Mouse (Mus musculus): ENCODE measurements around the gene Tmem163. TPM values are rescaled to one million over a fixed set of nuclear protein-coding genes. Genes with fewer than 3 reads are reported as not detected.

Tmem163 gene
- total RNA-seq, 2 experiments from 2014 or later = 0.90 TPM; not detected in 1

DNA sequence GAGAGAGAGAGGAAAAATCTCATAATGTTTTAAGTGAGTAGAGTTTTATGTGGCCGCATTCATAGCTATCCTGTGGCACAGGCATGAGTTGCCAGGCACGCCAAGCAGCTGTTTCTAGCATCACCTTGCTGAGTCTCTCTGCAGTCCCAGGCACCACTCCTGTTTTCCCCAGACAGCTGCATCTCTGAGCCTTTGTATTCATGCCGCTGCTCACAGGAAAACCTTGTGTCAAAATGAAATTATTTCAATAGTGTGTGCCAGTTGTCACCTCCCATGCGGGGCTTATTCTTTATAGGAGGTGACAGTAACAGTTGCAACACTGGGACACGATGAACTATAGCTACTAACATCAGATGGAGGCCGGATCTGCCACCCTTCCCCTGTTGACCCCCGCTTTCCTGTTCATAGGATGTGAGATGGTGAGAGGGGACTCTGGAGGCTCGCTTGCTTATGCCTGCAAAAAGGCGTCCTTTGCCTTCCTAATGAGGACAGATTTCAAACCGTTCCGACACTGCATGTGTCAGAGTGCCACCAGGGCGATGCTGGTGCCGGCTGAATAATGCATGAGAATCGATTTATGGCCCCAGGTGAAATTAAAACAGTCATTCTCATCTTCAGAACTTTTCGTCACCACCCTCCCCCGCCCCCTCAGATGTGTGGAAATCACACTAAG is 171.1 kb downstream of the Tmem163 start:
- DNase-seq (ENCODE audit: low spot score in 2 of 2) = no peak

DNA sequence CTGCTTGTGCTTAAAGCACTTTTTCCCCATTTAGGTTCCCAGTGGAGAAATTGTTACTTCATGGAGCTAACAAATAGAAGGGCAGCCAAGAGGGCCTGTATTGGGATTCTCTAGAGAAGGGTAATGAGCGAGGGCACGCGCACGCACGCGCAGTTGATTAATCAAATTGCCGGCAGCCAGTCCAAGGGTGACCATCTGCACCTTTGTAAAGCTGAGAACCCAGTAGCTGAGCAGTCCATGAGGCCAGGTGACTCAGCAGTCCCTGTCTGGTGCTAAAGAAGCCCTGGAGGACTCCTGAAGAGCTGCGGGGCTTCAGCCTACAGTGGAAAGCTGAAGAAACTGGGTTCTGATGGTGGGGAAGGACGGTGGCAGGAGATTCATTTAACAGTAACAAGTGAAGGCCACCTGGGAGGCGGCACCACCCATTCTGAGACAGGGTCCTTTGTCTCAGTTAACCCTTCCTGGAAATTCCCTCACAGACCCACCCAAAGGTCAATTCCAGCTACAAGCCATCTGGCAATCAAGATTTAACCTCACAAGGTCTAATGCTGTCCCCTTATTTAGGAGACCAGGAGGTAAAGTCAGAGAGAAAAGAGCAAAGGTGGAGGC is 172.2 kb downstream of the Tmem163 start:
- no peak for DNase-seq (ENCODE audit: low spot score in 2 of 2)

DNA sequence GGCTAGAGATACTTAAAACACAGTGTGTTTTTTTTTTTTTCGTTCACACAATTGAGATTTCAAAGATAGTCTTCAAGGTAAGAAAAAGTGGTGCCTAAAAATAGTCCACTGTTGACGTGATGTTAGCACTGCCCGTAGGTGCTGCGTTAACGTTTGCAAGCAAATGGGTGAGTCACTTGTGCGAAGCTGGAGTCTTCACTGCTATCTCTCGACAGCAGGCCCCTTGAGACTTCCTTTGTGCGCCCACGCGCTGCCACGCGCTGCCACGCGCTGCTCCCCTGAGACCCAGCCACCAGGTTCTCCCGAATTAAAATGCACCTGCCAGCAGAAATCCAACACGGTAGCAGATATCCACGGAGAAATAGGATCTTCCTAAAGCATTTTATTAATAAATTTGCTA is 178.6 kb downstream of the Tmem163 start:
- DNase-seq (ENCODE audit: low spot score in 2 of 2) = no peak

DNA sequence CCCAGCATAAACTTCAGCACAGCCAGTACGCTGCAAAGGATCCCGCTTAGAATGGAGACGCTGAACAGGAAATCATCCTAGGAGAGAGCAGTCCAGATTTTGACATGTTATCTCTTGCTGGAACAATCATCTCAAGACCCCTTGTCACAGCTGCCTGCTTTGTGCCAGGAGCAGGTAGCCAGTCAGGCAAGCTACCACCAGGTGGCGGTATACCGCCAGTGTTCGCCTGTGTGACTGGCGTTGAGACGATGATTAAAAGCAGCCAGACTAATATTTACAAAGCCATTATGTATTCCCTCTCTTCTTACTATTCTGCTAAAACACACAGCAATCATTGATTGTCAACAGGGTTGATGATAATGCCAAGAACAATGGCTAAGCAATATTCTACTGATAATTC is 179.1 kb downstream of the Tmem163 start:
- peak; percentile 75 to 79 for DNase-seq (ENCODE audit: low spot score in 2 of 2)

DNA sequence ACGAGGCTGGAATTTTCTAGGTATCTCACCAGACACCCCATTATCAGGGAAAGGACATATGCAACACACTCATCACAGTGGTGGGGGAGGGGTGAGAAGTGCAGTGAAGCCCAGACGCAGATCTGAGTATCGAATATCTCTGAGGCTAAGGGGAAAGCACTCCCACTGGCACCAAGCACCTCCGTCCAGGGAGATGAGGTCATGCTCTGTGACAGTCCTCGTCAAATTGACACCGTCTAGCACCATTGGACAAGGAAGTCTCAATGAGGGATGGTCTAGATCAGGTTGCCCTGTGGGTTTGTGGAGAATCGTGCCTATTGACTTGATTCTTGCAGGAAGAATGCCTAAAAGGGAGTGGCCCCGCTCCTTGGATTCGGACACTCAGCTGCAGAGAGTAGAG is 180.6 kb downstream of the Tmem163 start:
- DNase-seq (ENCODE audit: low spot score in 2 of 2) = no peak

DNA sequence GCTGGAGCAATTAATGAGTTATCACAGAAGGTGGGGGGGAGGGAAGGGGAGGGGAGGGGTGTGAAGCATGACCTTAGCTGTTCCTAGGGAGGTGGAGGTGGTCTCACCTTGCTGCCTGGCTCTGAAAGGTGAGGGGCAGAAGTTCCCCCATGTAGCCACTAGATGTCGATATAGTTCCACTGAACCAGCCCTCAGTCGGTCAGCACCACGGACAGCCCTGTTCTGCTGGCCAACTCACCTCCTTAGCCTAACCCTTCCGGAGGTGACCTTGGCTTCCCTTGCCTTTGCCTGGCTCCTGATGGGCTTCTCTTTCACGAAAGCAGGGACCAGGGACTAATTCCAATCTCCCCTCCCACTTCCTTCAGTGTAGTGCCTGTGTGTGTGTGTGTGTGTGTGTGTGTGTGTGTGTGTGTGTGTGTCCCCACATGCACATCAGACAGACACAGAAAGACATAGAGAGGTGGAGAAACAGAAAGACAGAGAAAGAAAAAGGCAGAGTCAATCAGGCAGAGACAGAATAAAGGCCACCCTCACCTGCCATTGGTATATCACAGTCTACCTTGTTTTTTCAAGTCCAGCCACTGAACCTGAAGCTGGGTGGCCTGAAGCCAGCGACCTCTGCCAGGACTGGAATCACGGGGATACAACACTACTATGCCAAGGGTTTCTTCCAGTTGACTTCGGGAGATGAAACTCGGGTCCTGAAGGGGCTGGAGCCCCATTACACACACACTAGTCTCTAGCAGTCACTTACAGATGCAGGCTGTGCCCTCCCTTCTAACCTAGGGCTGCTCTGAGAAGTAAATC is 182.4 kb downstream of the Tmem163 start:
- peak; percentile 40 for DNase-seq (ENCODE audit: low spot score in 2 of 2)

DNA sequence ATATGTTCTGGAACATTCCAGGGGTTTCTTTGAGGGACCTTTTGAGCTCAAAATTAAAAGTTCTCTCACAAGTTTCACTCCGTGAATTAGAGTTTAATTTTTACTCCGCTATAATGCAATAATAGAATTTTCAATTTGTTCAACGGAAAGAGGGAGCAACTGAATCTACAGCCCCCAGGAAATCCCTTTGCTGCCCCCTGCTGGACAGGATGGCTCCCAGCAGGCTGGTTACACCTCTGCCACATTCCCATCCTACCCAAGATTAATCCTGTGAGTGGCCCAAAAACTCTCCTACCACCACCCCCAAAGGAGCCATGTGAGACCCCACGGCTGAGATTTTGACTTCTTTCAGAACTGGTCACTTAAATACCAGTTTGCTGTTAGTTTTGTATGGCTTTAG is 192.2 kb downstream of the Tmem163 start:
- DNase-seq (ENCODE audit: low spot score in 2 of 2) = peak; percentile 33 to 41

DNA sequence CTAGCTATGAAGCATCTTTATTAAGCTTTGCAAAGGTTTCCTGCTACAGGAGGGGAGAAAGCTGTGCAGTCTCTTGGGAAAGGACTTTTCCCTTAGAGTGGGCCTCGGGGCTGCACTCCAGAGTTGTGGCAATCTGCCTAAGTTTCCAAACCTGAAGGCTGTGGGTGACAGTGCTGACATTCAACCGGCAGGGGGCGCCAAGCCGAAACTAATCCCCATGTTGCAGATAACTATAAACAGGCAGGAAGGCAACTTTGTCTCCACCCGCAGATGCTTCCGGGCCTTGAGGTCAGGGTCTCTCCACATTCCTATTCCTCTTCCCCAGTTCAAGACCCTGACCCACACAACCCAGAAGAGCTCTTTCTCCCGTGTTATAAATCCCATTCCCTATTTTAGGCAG is 194.5 kb downstream of the Tmem163 start:
- DNase-seq (ENCODE audit: low spot score in 2 of 2) = peak; percentile 36 to 65

DNA sequence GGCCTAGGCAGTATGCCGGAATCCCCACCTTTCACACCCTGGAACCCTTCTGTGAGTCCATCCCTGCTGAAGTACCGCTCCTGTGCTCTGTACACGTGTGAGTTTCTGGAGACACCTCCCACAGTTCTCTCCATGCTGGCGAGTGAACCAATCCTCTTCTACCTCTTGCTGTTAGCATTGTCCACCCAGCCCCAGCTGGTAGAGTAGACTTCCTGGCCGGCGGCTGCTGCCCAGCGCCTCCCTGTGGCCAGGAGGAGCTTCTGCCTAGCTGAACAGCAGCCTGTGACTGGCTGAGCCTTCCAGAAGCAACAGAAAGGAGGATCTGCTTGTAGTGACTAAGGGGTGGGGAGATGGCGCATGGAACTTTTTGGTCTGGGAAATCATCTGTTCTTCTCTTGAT is 195.2 kb downstream of the Tmem163 start:
- DNase-seq (ENCODE audit: low spot score in 2 of 2) = no peak

DNA sequence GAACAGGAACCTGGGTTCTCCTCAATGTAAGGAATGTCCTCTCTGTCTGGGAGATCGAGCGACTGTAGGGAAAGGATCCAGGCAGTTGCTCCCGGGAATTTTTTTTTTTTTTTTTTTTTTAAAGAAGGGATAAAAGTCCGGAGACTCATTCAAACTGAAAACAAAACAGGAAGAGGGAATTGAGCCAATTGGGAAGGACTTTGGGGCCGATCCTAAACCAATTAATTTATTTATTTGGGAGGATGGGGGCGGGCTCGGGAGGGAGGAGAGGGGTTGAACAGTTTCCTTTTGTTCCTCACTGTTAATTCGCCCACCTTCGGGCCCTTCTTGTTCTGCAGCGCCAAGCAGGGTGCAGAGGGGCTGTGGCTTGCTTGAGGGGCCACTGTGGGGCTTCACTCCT is 196.4 kb downstream of the Tmem163 start:
- no peak for DNase-seq (ENCODE audit: low spot score in 2 of 2)

DNA sequence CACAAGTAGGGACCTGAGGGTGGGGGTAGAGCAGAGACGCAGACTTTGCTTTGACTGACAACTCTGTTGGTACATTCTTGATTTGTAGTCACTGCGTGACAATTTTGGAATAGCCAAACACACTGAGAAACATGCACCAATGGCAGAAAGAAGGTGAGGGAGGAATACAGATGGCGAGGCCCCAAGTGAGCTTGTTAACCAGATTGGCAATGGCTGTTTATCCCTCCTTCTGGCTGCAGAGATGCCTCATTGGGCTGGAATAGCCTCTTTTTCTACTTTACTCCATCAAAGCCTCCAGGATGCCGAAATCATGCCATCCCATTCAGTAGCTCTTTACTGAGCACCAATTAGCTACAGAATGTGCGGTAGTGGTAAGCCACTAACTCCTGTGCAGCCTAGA is 203.6 kb downstream of the Tmem163 start:
- DNase-seq (ENCODE audit: low spot score in 2 of 2) = no peak

DNA sequence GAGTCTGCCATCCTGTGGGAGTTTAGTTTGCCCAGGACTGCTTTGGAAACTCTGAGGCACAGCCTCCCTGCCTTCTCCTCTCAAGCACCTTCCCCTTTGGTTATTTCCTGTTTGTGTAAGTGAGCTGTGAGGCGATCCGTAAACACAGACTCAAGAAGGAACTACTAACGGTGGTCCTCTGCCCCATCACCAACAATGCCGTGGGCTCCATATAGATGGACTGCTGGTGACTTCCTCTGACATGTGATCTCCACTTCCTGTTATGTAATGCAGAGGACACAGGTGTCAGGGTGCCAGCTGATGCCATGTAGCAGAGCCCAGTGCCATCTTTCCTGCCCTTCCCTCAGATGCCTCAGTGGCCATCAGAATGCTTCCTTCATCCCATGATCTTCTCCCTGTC is 209.2 kb downstream of the Tmem163 start:
- no peak for DNase-seq (ENCODE audit: low spot score in 2 of 2)

DNA sequence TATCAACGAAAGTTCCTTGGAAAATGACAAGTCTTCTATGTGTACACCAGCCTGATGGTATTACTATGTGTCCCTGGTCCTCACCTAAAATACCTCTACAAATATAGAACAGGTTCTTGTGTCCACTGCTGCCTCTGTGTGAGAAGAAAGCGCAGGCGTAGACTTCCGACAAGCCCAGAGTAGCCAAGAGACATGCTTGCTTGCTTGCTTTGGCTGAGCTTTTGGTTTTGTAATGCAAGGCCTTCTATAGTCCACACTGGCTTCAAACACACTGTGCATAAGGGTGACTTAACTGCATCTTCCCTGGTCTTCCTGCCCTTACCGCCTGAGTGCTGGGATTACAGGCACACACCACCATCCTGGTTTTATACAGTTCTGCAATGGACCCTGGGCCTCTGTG is 212.1 kb downstream of the Tmem163 start:
- no peak for DNase-seq (ENCODE audit: low spot score in 2 of 2)

DNA sequence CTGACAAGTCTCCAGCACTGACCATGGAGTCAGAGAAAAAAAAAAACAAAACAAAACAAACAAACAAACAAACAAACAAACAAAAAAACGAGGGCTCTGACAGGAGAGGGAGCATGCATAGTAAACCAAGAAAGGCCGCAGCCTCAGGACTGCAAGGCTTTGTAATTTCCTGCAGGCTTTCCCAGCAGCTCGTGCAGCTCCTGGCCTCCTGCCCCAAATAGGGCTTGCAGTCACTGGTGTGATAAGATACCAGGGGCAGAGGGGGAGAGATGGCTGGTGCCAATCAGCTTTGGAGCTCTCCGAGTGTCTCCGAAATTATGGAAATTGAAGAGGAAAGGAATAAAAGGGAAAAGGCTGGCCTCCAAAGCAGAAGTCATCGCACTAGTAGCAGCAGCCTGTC is 214.1 kb downstream of the Tmem163 start:
- DNase-seq (ENCODE audit: low spot score in 2 of 2) = no peak

DNA sequence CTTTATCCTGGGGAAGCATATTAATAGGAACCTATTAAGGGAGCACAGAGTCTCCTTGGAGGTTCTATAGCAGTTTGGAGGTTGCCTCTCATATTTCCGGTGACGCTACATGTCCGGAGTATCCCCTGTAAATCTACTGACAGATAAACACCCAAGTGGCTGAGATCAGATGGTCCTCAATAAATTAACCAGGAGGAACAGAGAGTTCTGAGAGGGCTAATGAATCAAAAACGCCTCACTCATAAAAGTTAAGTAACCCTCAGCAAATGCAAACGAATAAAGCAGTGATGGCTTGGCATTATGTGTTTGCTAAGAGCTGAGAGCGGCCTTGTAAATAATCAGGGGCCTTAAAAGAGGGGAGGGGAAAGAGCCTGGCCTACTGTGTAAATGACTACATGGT is 215.3 kb downstream of the Tmem163 start:
- DNase-seq (ENCODE audit: low spot score in 2 of 2) = no peak

DNA sequence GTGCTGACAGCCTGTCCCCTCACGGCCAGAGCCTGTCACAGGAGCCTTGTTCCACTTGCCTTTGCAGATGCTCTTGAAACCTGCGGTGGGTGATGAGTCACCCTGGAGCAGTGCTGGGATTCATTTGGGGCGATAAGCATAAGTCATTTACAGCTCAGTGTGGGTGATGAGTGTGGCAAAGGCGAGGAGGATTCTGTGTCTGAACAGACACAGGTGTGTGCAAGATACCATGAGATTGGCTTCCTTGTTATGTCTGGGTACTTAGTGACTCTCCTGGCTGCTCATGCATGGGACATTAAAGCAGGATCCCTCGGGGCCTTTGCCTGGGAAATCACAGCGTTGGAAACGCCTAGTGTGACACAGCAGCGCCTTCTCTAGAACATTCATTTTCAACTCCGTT is 218.3 kb downstream of the Tmem163 start:
- no peak for DNase-seq (ENCODE audit: low spot score in 2 of 2)

DNA sequence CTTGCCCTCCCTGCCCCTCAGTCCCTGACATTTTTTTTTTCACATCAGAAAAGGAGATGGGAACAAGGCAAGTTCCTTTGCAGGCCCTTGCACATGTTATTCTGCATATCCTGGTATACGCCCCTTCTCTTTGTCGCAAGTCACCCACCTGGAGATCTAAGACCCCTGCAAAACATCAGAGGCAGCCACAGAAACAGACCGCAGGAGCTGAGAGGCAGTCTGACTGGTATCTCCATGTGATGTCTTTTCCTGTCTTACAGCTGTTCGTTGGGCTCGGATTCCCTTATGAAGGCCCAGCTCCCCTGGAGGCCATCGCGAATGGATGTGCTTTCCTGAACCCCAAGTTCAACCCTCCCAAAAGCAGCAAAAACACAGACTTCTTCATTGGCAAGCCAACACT is 219.8 kb downstream of the Tmem163 start:
- no peak for DNase-seq (ENCODE audit: low spot score in 2 of 2)

DNA sequence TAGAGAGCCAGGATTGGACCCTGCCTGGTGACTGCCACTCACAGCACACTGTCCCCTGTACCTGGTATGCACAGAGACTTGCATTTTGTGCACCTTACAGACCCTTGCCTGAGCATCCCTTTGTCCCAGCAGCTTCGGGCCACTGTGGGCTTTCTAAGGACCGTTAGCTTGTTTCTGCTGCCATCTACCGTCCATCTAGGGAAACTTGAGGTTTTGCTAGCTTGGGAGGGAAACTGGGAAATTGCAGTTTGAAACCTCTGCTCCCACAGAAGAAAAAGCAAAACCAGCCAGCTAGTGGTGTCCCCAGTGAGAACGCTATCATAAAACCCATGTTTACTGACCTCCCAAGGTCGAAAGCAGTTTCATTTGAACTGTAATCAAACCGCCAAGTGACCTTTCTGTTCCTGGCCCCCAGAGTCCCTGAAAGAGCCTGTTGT is 220.3 kb downstream of the Tmem163 start:
- DNase-seq (ENCODE audit: low spot score in 2 of 2) = peak; percentile 26 to 46

DNA sequence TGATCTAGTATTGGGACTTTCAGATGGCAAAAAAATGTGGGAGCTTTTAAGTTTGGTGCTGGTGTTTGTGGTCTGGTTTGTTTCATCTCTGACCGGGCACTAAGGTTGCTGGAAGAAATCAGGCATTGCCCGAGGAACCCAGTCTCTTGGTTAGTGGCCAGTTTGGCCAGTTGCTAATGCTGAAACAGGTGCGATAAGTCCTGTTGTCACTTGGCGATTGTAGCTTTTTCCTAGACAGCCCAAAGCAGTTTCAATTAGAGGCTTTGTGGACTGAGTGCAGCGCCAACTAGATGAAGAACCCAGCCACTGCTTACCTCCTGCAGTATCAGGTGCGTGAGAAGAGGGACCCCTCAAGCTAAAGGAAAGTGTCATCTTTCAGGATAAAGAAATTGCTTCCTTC is 226.0 kb downstream of the Tmem163 start:
- no peak for DNase-seq (ENCODE audit: low spot score in 2 of 2)

DNA sequence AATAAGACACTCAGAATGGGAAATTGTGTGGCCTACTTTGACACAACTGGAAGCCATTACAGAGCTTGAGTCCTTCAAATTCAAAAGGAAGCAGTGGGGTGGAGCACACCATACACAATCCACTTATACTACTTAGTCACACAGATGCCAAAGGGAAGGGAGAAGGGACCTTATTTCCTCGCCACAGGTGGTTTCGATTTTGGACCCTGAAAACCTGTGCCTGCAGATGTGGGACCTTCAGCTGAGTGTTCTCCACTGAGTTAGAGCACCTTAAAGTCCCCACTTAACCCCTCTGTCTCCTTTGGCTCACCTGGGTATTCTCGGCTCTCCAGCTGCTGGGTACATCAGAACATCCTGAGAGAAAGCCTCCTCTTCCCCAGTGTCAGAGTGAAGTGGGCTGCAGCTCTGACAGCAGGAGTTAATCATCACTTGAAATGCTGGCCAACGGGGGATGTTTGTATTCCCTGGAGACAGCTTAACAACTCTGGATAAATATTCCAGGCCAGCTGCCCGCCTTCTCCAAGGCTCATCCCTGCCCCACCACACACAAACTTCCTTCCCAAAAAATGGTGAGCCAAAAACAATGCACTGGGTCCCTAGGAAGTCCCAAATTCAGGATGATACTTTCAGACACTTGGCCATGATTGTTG is 234.4 kb downstream of the Tmem163 start:
- DNase-seq (ENCODE audit: low spot score in 2 of 2) = no peak

All from adrenal gland, adult 18-20 months (tissue).